Mouse (Mus musculus) C2C12 (cell line): ENCODE measurements around the gene Nde1.
A peak's percentile ranks its signal among the peaks of the same experiment; 100 is the strongest.

Source experiments
- CEBPB ChIP-seq: IDR thresholded peaks from one replicate; pipeline ENCODE4 v1.6.1; 2011; ENCODE audit warnings: low read depth, mild to moderate bottlenecking, control low read depth, moderate library complexity
- CTCF ChIP-seq: IDR thresholded peaks from one replicate; pipeline ENCODE4 v1.5.1; 2011; ENCODE audit not compliant: control insufficient read depth, insufficient read depth, insufficient read length
- FOSL1 ChIP-seq: IDR thresholded peaks from one replicate; pipeline ENCODE4 v1.8.0; 2011; ENCODE audit warnings: mild to moderate bottlenecking, low read length; ENCODE audit not compliant: poor library complexity, insufficient read depth, severe bottlenecking
- MAX ChIP-seq: IDR thresholded peaks from one replicate; pipeline ENCODE4 v1.6.1; 2011; ENCODE audit warnings: mild to moderate bottlenecking, control low read depth
- MYOG ChIP-seq: IDR thresholded peaks from one replicate; pipeline ENCODE4 v1.6.1; 2011; ENCODE audit not compliant: control insufficient read depth, insufficient read length; ENCODE audit errors: extremely low read depth

GRCm38 (mm10) chr16:14195427-14195826 is 32.4 kb downstream of the Nde1 start:
- TF ChIP-seq CTCF (peak; percentile 7), MYOG (no peak), MAX (no peak), FOSL1 (no peak), CEBPB (no peak)
